Mouse (Mus musculus) embryonic facial prominence, embryonic 14.5 days (tissue): ENCODE measurements around the gene Nacc2. TPM values are rescaled to one million over a fixed set of nuclear protein-coding genes. Genes with fewer than 3 reads are reported as not detected.
A peak's percentile ranks its signal among the peaks of the same experiment; 100 is the strongest.

Source experiments
- ATAC-seq: fragments of 200-750 bp; cut with Nextera tagmentation; 2 replicates; pipeline ENCODE4 v1.8.0; 2017; ENCODE audit warnings: low read depth, moderate number of reproducible peaks, moderate TSS enrichment
- DNase-seq: peaks from one replicate; pipeline ENCODE4 v3.0.0-alpha.2; 2015; ENCODE audit warnings: low spot score
- H3K27ac ChIP-seq: fragments of 300-500 bp; sonication (generic); replicated peaks from 2 replicates; pipeline ENCODE4 v1.5.1; 2014; ENCODE audit warnings: low read depth, mild to moderate bottlenecking, low read length, moderate library complexity
- H3K27me3 ChIP-seq: fragments of 300-500 bp; sonication (generic); replicated peaks from 2 replicates; pipeline ENCODE4 v1.6.1; 2014; ENCODE audit warnings: low read length; ENCODE audit not compliant: control insufficient read depth, insufficient read depth
- H3K36me3 ChIP-seq: fragments of 300-500 bp; sonication (generic); 2 replicates; pipeline ENCODE4 v1.6.1; 2014; ENCODE audit warnings: low read length, mixed read lengths; ENCODE audit not compliant: control insufficient read depth, insufficient read depth
- H3K4me1 ChIP-seq: fragments of 300-500 bp; sonication (generic); 2 replicates; pipeline ENCODE4 v1.6.1; 2014; ENCODE audit warnings: antibody characterized with exemption, low read length; ENCODE audit not compliant: control insufficient read depth, insufficient read depth
- H3K4me2 ChIP-seq: fragments of 300-500 bp; sonication (generic); 2 replicates; pipeline ENCODE4 v1.6.1; 2014; ENCODE audit warnings: low read depth, mild to moderate bottlenecking, low read length, moderate library complexity, mixed read lengths
- H3K4me3 ChIP-seq: fragments of 300-500 bp; sonication (generic); 2 replicates; pipeline ENCODE4 v1.5.1; 2014; ENCODE audit warnings: low read depth, mild to moderate bottlenecking, low read length
- H3K9ac ChIP-seq: fragments of 300-500 bp; sonication (generic); 2 replicates; pipeline ENCODE4 v1.6.1; 2014; ENCODE audit warnings: low read depth, mild to moderate bottlenecking, low read length, moderate library complexity, mixed read lengths
- H3K9me3 ChIP-seq: fragments of 300-500 bp; sonication (generic); 2 replicates; pipeline ENCODE4 v1.6.1; 2016; ENCODE audit warnings: low read length; ENCODE audit not compliant: control insufficient read depth
- WGBS: fragments of 180-500 bp; shearing (Covaris S2); extraction: QIAGEN DNeasy Blood & Tissue Kit; methylation state at CpG from one replicate; pipeline ENCODE4 v1.1.7; 2014; 5-methylcytosine and 5-hydroxymethylcytosine counted together
- polyA plus RNA-seq: library from polyadenylated mRNA; unstranded; fragments of >200 nt; fragmentation: Nextera tagmentation; extraction: Ambion mirVana; gene quantifications from 2 replicates; pipeline ENCODE4 v1.2.1, GENCODE M21; 2014

The Nacc2 gene
- polyA plus RNA-seq, 1 experiment from 2014 or later, result 8.9 TPM

DNA sequence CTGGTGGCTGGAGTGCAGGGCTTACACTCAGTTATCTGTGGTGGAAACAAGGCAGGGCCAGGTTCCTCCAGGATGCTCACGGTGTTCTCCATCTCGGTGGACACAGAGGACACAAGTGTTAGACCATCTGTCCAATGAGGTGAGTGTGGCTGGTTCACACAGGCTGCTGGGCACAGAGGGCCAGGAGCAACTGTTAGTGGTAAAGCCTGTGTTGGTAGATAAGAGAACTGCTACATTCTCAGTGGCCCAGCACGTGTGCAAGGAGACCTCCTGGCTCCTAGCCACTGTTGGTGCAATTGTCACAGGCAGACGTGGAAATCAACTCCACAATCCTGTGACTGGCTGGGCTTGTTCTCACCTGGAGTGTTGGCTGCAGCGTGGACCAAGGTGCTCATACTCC lies 31.6 kb upstream of the Nacc2 start:
- Histone ChIP-seq H3K27ac (no peak overlapping the region), H3K9ac (no peak overlapping the region), H3K27me3 (no peaks in the 10 kb centered on the region), H3K4me2 (no peak overlapping the region), H3K4me3 (no peak overlapping the region), H3K9me3 (no peaks in the 10 kb centered on the region), H3K36me3 (no peaks in the 10 kb centered on the region), H3K4me1 (no peaks in the 10 kb centered on the region)
- DNase-seq, result no peak
- WGBS, result 70% methylated on average over 5 of the region's 5 CpGs
- no peak for ATAC-seq

DNA sequence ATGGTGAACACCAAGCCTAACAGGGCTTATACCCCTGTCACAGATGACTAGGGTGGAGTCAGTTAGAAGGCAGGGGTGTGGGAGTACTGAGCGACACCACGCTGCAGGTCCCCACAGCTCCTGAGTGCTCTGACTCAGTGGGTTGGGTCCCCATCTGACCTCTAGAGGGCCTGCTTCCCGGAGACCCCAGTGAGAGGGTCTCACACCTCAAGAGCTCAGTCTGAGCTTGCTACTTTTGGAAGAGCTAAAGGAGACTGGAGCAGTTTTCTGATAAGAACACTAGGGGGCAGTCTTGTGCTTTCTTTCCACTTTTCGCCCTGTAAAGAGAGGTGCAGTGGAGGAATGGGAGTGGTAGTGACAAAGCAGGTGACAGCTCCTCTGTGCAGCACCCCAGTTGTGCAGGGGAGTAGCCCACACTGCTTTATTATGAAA lies 30.9 kb upstream of the Nacc2 start:
- Histone ChIP-seq H3K9ac (no peak overlapping the region), H3K36me3 (no peaks in the 10 kb centered on the region), H3K27ac (no peak overlapping the region), H3K4me1 (no peaks in the 10 kb centered on the region), H3K9me3 (no peaks in the 10 kb centered on the region), H3K4me2 (no peak overlapping the region), H3K4me3 (no peak overlapping the region), H3K27me3 (no peaks in the 10 kb centered on the region)
- DNase-seq (peak; percentile 62), ATAC-seq (peak; percentile 80)
- 8% methylated on average over 4 of the region's 4 CpGs for WGBS

DNA sequence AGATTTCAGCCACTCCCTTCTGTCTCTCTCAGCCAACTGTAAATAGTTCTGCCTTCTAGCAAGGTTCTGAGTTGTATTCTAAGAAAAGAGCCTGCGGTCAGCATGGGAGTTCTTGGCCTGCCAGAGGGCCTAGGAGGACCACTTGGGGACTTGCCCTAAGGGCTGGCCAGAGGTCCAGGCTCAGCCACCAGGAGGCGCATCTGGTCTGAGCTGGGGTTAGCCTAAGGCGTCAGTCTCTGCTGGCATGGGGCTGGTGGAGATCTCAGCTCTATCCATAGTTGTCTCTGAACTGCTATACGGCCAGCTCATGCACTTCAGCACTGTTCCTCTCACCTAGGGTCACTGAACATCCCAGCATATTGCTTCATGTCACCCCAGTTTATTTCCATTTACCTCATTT lies 30.3 kb upstream of the Nacc2 start:
- H3K4me2 ChIP-seq, result no peak overlapping the region
- ATAC-seq, result no peak
- DNase-seq, result no peak
- H3K27ac ChIP-seq, result no peak overlapping the region
- H3K9ac ChIP-seq, result no peak overlapping the region
- no peak overlapping the region for H3K4me3 ChIP-seq
- no peaks in the 10 kb centered on the region for H3K36me3 ChIP-seq
- H3K4me1 ChIP-seq, result no peaks in the 10 kb centered on the region
- WGBS, result 18% methylated on average over 4 of the region's 4 CpGs
- no peaks in the 10 kb centered on the region for H3K9me3 ChIP-seq
- no peaks in the 10 kb centered on the region for H3K27me3 ChIP-seq

DNA sequence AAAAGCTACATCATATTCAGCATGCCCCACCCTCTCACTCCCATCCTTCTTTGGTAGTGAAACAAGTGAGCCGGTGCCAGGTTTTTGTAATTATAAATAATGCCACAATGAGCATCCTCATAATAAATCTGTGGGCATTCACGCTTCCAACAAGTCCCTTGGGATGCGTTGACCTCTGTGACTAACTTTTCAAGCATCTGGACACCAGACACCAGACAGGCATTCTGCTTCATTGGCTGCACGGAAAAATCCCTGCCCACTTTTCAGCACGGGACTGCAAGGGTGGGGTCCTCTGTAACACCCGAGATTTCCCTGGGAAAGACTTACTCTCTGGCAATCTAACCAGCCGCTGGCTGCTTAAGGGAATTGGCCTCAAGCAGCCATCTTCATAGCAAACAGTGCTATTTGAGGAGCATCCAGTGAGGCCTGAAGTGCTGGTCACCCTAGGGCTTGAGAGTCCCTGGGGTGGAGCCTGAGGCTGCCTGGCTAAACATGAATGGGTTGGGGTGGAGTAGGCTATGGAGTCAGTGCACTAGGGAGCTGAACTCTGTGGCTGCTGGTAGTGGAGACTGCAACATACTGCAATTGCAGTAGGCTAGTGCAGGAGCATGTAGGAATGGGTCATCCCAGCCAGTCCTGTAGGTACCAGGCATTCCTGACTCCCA lies 24.8 kb upstream of the Nacc2 start:
- Histone ChIP-seq H3K9ac (no peak overlapping the region), H3K27me3 (no peaks in the 10 kb centered on the region), H3K9me3 (no peaks in the 10 kb centered on the region), H3K4me2 (no peak overlapping the region), H3K36me3 (no peaks in the 10 kb centered on the region), H3K4me3 (no peak overlapping the region), H3K27ac (no peak overlapping the region), H3K4me1 (0 out of 2 replicates have a peak, but pooled peaks cover 5% of the 10 kb centered on the region)
- ATAC-seq, result 0 out of 2 replicates have a peak, but pooled peaks have one; percentile 18
- 30% methylated on average over 7 of the region's 7 CpGs for WGBS
- DNase-seq, result peak; percentile 29

DNA sequence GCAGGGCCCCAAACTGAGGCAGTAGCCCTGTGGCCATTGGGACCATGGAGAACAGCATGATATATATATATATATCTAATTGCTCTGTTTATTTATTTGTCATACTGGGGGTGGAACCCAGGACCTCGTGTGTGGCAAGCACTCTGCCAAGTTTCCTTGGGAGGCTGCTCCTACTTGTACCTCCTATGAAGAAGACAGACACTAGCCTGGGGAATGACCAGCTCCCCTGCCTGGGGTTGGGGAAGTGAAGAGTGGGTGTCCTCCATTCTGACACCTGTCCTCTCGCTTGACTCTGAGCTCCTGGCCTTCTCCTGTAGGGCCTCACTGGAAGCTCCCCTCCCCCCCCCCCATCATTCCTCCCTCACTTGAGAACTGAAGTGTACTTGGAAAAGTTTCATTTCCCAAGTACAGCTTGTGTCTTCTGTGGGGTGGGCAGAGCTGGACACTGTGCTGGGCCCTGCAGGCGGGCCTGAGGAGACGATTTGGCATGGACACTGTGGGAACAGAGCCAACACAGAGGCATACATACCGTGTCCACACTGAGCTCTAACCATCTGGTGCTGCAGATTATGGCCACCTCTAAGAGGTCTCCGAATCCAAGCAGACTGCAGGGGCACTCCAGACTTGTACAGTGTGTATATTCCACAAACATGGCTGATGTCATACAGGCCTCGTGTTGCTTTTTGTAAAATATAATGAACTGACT lies 23.5 kb upstream of the Nacc2 start:
- WGBS, result 53% methylated on average over 7 of the region's 7 CpGs

DNA sequence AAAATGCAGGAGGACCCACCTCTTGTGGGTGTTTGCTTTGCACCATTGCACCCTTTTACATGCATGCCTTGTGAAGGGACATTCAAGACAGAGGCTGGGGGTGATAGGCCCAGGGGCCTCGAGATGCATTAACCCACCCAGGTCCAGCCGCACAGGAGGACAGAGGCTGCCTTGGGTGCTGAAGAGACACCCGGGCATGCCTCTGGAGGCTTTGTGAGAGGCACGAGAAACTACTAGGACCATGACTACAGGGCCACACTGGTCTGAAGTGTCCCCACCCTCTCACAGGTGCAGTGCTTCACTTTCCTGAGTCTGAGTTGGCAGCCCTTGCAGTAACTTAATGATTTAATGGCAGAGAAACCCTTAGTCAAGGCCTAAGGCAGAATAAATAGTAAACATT lies 22.1 kb upstream of the Nacc2 start:
- H3K9me3 ChIP-seq, result no peaks in the 10 kb centered on the region
- no peak overlapping the region for H3K4me3 ChIP-seq
- no peak overlapping the region for H3K4me2 ChIP-seq
- H3K27me3 ChIP-seq, result no peaks in the 10 kb centered on the region
- no peaks in the 10 kb centered on the region for H3K36me3 ChIP-seq
- ATAC-seq (no peak), DNase-seq (no peak)
- 79% methylated on average over 4 of the region's 4 CpGs for WGBS
- no peak overlapping the region for H3K9ac ChIP-seq
- H3K27ac ChIP-seq, result no peak overlapping the region
- H3K4me1 ChIP-seq, result peaks cover 10% of the 10 kb centered on the region; the same call in 1 of the 2 replicates

More for the DNA sequence above, 23.5 kb upstream of the Nacc2 start:
- Histone ChIP-seq H3K36me3 (no peaks in the 10 kb centered on the region), H3K4me1 (0 out of 2 replicates have a peak, but pooled peaks cover 5% of the 10 kb centered on the region), H3K9me3 (no peaks in the 10 kb centered on the region), H3K9ac (no peak overlapping the region), H3K27me3 (no peaks in the 10 kb centered on the region), H3K4me2 (no peak overlapping the region), H3K27ac (no peak overlapping the region), H3K4me3 (no peak overlapping the region)
- ATAC-seq (no peak), DNase-seq (no peak)

DNA sequence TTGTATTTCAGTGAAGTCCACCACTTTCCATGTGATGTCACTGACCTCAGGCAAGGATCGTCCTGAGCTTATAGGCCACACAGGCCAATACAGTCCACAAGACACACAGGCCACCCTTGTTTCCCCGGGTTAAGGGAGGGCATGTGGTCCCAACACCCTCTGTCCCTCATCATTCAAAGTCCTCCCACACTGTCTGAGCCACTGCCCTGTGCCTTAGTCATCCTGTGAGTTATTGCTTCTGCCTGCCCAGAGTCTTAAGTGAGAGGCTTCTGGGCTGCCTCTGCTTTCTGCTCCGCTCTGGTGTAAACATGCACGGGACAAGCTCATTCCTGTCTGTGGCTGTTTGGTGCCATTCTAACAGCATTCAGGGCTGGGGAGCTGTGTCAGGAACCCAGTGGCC lies 21.3 kb upstream of the Nacc2 start:
- DNase-seq, result no peak

DNA sequence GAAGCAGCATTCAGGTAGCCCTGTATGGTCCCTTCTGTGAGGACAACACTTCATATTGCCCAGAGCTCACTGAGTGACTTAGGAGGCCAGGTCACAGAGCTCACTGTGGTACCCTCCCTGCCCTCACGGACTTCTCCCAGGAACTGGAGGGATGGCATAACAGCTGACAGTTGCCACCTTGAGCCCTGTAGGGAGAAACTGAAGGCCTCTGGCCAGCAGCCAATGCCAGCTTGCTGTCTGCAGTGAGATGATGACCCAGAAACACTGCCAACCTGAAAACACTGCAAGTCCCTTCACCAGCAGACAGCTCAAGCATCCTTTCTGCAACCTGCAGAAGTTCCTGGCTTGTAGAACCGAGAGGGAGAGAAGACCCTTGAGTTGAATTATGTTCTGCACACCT lies 20.5 kb upstream of the Nacc2 start:
- Histone ChIP-seq H3K9me3 (no peaks in the 10 kb centered on the region), H3K9ac (no peak overlapping the region), H3K27me3 (no peaks in the 10 kb centered on the region), H3K27ac (no peak overlapping the region), H3K36me3 (peaks cover 1% of the 10 kb centered on the region; the same call in 1 of the 2 replicates), H3K4me3 (no peak overlapping the region), H3K4me2 (no peak overlapping the region), H3K4me1 (peaks cover 17% of the 10 kb centered on the region; the same call in 1 of the 2 replicates)
- DNase-seq (no peak), ATAC-seq (no peak)
- 78% methylated on average over 2 of the region's 2 CpGs for WGBS

More for the DNA sequence above, 21.3 kb upstream of the Nacc2 start:
- Histone ChIP-seq H3K36me3 (no peaks in the 10 kb centered on the region), H3K4me1 (peaks cover 10% of the 10 kb centered on the region; the same call in 1 of the 2 replicates), H3K4me3 (no peak overlapping the region), H3K9ac (0 out of 2 replicates have a peak overlapping the region, but pooled peaks have one; percentile 31), H3K27me3 (no peaks in the 10 kb centered on the region), H3K4me2 (no peak overlapping the region), H3K27ac (no peak overlapping the region), H3K9me3 (no peaks in the 10 kb centered on the region)
- no peak for ATAC-seq
- WGBS, result 57% methylated on average over 4 of the region's 4 CpGs
